Mouse (Mus musculus) heart, adult 2 months (tissue): ENCODE measurements around the gene Nrtn. TPM values are rescaled to one million over a fixed set of nuclear protein-coding genes. Genes with fewer than 3 reads are reported as not detected.

Experiments used
- DNase-seq, 2 experiments: peaks; one replicate each; pipeline ENCODE4 v3.0.0; 2021
- H3K27ac ChIP-seq: fragments of 200-600 bp; 2 replicates; pipeline ENCODE4 v1.8.1; 2022
- H3K27me3 ChIP-seq: fragments of 200-500 bp; 2 replicates; pipeline ENCODE4 v1.6.1; 2012; ENCODE audit warnings: mild to moderate bottlenecking, low read length, inconsistent platforms, mixed read lengths; ENCODE audit not compliant: control insufficient read depth, insufficient read depth
- H3K36me3 ChIP-seq: fragments of 200-500 bp; 2 replicates; pipeline ENCODE4 v1.6.1; 2012; ENCODE audit warnings: low read length, inconsistent platforms; ENCODE audit not compliant: control insufficient read depth, insufficient read depth
- H3K4me1 ChIP-seq: fragments of 200-500 bp; 2 replicates; pipeline ENCODE4 v1.6.1; 2011; ENCODE audit warnings: low read length; ENCODE audit not compliant: control insufficient read depth, insufficient read depth
- H3K4me3 ChIP-seq: fragments of 200-600 bp; 2 replicates; pipeline ENCODE4 v1.8.1; 2022
- H3K79me2 ChIP-seq: fragments of 200-500 bp; replicated peaks from 2 replicates; pipeline ENCODE4 v1.6.1; 2012; ENCODE audit warnings: mild to moderate bottlenecking, inconsistent platforms, low read length, moderate library complexity, mixed read lengths; ENCODE audit not compliant: control insufficient read depth, insufficient read depth
- H3K9ac ChIP-seq: fragments of 200-500 bp; 2 replicates; pipeline ENCODE4 v1.6.1; 2012; ENCODE audit warnings: low read depth, mild to moderate bottlenecking, control low read depth, inconsistent platforms, low read length, mixed read lengths
- CTCF ChIP-seq: fragments of 200-600 bp; IDR thresholded peaks from 2 replicates; pipeline ENCODE4 v1.8.1; 2022; ENCODE audit warnings: antibody characterized with exemption, mild to moderate bottlenecking, moderate library complexity
- EP300 ChIP-seq: fragments of 200-500 bp; IDR thresholded peaks from 2 replicates; pipeline ENCODE4 v1.6.1; 2011; ENCODE audit warnings: low read depth, low read length, control low read depth; ENCODE audit not compliant: insufficient read depth
- POLR2A ChIP-seq: fragments of 200-500 bp; IDR thresholded peaks from 2 replicates; pipeline ENCODE4 v1.6.1; 2011; ENCODE audit warnings: mild to moderate bottlenecking, low read depth, low read length, control low read depth; ENCODE audit not compliant: insufficient read depth
- WGBS: fragments of 180-500 bp; shearing (Covaris S2); methylation state at CpG from one replicate; pipeline ENCODE4 v1.1.7; 2018; 5-methylcytosine and 5-hydroxymethylcytosine counted together
- intact Hi-C: fragments of 180-260 bp; cut with DNase I; formaldehyde crosslinking; loops from one replicate; pipeline ENCODE4 v1.15.1; 2025
- polyA plus RNA-seq: library from polyadenylated mRNA; depleted of rRNA; stranded (reverse); fragments of >200 nt; gene quantifications from 2 replicates; pipeline ENCODE4 v1.2.3, GENCODE M21; 2012
- total RNA-seq, 2 experiments: library from RNA; stranded (reverse); gene quantifications; 2 replicates each; pipeline ENCODE4 v1.2.3; 2021

Nrtn gene
- total and polyA plus RNA-seq, 3 experiments: 24.4 to 49.3 (median 26.8) TPM

DNA sequence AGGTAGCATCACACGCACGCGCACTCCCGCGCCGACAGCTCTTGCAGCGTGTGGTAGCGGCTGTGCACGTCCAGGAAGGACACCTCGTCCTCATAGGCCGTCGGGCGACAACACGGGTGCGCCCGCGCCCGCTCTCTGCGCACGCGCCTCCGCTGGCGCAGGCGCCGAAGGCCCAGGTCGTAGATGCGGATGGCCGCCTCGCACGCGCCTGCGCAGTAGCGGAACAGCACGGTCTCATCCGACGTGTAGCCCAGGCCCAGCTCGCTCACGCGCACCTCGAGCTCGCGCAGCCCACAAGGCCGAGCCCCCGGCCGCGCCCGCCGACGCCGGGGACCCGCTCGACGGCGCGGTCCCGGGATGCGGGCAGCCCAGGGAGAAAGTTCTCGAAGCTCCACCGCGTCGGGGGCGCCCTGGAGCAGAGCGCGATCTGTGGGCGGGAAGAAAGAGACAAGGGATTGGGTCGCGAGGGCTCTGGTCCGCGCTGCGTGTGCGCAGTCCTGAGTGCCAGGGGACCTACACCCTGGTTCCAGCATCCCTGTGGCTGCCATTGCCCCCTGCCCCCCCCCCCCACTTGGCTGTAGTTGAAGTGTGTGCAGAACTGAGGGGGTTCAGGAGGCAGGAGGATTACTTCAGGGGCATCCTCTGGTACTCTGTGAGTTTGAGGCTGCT is 5.8 kb downstream of the Nrtn start:
- Histone ChIP-seq H3K27ac (no peak overlapping the region), H3K36me3 (no peaks in the 10 kb centered on the region), H3K4me1 (no peaks in the 10 kb centered on the region), H3K9ac (no peak overlapping the region; the same call in 1 of the 2 replicates), H3K79me2 (no peaks in the 10 kb centered on the region), H3K4me3 (no peak overlapping the region), H3K27me3 (peaks cover 2% of the 10 kb centered on the region; the same call in 1 of the 2 replicates)
- 37% methylated on average over 71 of the region's 71 CpGs for WGBS
- peak in 1 of 2 experiments; percentile 43 for DNase-seq
- TF ChIP-seq EP300 (no peak), POLR2A (peak; percentile 39; the same call in 1 of the 2 replicates)
- intact Hi-C loops: no loop called here

GRCm38 (mm10) chr17:56744173-56744572 is 13.2 kb downstream of the Nrtn start:
- no peaks in the 10 kb centered on the region for H3K79me2 ChIP-seq
- H3K27me3 ChIP-seq: no peaks in the 10 kb centered on the region
- no peak overlapping the region for H3K9ac ChIP-seq
- H3K4me3 ChIP-seq: no peak overlapping the region
- H3K4me1 ChIP-seq: no peaks in the 10 kb centered on the region
- TF ChIP-seq POLR2A (no peak), CTCF (no peak), EP300 (no peak)
- WGBS: 56% methylated on average over 5 of the region's 5 CpGs
- no peak overlapping the region for H3K27ac ChIP-seq
- no peak for DNase-seq
- no peaks in the 10 kb centered on the region for H3K36me3 ChIP-seq
- intact Hi-C loops: no loop called here

DNA sequence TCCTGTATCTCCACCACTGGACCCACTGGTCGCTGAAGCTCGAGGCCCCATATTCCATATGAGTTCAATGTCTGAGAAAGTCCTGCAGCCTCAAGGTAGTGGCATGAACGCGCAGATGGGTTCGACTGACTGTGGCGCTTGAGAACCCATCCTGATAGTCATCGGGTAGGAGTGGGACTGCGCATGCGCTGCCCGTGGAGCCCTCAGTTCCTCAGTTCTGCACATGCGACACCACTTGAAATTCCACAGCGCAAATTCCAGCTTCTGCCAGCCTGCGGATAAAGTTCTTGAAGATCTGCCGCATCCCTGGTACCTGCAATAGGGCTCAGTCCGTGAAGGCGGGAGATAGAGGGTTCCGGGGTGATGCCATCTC is 16.6 kb downstream of the Nrtn start:
- Histone ChIP-seq H3K27me3 (no peaks in the 10 kb centered on the region), H3K4me3 (no peak overlapping the region), H3K4me1 (peaks cover 3% of the 10 kb centered on the region; the same call in 1 of the 2 replicates), H3K27ac (no peak overlapping the region), H3K36me3 (no peaks in the 10 kb centered on the region), H3K79me2 (no peaks in the 10 kb centered on the region), H3K9ac (no peak overlapping the region)
- peak in 1 of 2 experiments; percentile 18 for DNase-seq
- intact Hi-C loops: no loop called here
- 62% methylated on average over 17 of the region's 17 CpGs for WGBS
- TF ChIP-seq CTCF (no peak), POLR2A (no peak), EP300 (no peak)

GRCm38 (mm10) chr17:56740118-56740787 is 17.1 kb downstream of the Nrtn start:
- Histone ChIP-seq H3K4me3 (no peak overlapping the region), H3K36me3 (no peaks in the 10 kb centered on the region), H3K4me1 (peaks cover 3% of the 10 kb centered on the region; the same call in 1 of the 2 replicates), H3K27ac (no peak overlapping the region), H3K9ac (no peak overlapping the region), H3K79me2 (no peaks in the 10 kb centered on the region), H3K27me3 (no peaks in the 10 kb centered on the region)
- DNase-seq: peak in 1 of 2 experiments; percentile 43
- intact Hi-C loops: no loop called here
- 34% methylated on average over 17 of the region's 17 CpGs for WGBS
- TF ChIP-seq CTCF (no peak), POLR2A (no peak), EP300 (no peak)

DNA sequence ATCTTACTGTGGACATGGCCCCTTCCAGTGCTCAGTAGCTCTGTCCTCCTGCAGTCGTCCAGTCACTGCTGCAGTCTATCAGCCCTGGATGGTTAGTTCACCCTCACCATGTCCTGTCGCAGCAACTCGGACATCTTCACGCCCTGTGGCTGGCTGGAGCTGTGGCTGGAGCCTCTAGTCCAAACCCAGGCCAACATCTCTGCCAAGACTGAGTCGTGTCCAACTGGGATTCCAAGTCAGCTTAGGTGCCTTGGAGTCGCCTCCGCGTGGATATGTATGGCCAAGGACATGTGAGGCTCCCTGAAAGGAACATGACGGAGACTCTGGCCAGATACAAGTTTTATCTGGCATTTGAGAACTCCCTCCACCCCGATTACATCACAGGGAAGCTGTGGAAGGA is 19.1 kb downstream of the Nrtn start:
- no peak overlapping the region for H3K4me3 ChIP-seq
- no peaks in the 10 kb centered on the region for H3K27me3 ChIP-seq
- no peaks in the 10 kb centered on the region for H3K79me2 ChIP-seq
- H3K4me1 ChIP-seq: peaks cover 3% of the 10 kb centered on the region; the same call in 1 of the 2 replicates
- TF ChIP-seq POLR2A: no peak
- no peak for TF ChIP-seq CTCF
- TF ChIP-seq EP300: no peak
- no peaks in the 10 kb centered on the region for H3K36me3 ChIP-seq
- no peak overlapping the region for H3K27ac ChIP-seq
- intact Hi-C loops: no loop called here
- DNase-seq: no peak
- WGBS: 51% methylated on average over 10 of the region's 10 CpGs
- H3K9ac ChIP-seq: no peak overlapping the region

DNA sequence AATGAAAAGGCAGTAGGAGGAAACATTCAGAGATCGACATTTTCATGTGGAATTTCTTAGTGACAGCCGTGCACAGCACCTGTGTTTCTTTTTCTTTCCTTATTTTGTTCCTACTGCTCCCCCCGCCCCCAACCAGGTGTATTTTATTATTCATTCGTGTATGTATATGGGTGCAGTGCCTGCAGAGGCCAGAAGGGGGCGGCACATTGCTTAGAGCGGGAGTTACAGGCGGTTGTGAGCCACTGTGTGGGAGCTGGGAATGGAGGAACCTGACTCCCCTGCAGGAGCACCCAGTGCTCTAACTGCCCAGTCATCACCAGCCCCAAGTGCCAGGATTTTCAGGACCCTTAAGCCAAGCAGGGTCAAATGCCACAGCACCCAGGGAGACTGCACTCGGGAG is 20.8 kb downstream of the Nrtn start:
- intact Hi-C loops: no loop called here
- Histone ChIP-seq H3K36me3 (no peaks in the 10 kb centered on the region), H3K4me1 (peaks cover 3% of the 10 kb centered on the region; the same call in 1 of the 2 replicates), H3K79me2 (no peaks in the 10 kb centered on the region), H3K27me3 (no peaks in the 10 kb centered on the region), H3K9ac (no peak overlapping the region), H3K4me3 (no peak overlapping the region), H3K27ac (no peak overlapping the region)
- TF ChIP-seq EP300: no peak
- peak; percentile 47 for TF ChIP-seq CTCF
- no peak for TF ChIP-seq POLR2A
- WGBS: 45% methylated on average over 8 of the region's 8 CpGs
- DNase-seq: no peak
